Mouse (Mus musculus) T-helper 17 cell (primary cell): Measurements from ENCODE around the gene Ldlrad3.

Source experiments
- in situ Hi-C, 2 experiments: fragments of 300-600 bp; cut with MboI, MseI; formaldehyde crosslinking; loops; 1 replicate in 1 of 2; 2 replicates in 1 of 2; pipeline ENCODE4 v1.15.1; 2025; ENCODE audit warnings: high pct_unique_total_duplicates in 2 of 2

Ldlrad3 gene

DNA sequence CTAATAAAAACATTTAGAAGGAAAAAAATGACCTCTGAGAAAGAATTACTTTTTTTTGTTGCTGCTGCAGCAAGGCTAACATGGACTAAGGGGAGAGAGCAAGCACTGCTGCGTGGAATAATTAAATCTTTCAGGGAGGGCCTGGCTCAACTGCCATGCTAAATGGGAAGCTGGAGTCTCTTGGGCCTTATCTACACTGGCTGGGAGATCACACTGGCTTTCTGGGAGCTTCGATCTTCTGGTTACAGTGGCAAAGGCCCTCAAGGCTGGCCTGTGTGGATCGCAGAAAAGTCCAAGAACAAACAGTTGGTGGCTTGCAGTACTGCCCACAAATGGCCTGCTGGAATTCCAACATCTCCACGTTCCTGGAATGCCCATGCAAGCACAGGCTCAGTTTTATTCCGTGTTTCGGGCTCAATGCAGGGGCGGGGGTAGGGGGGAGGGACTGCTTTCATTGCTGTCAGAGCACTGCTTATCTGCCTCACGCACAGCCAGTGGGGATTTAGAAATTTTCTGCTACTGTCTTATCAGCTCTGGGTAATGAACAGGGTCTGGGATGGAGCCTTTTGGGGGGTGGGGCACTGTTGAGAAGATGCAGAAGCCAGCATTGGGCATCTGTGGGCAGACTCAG is 180.7 kb downstream of the Ldlrad3 start:
- in situ Hi-C loops: no loop called here

- in situ Hi-C loops: no loop called here
These were observed 182.4 kb downstream of the Ldlrad3 start for GRCm38 (mm10) chr2:102003776-102004264.

DNA sequence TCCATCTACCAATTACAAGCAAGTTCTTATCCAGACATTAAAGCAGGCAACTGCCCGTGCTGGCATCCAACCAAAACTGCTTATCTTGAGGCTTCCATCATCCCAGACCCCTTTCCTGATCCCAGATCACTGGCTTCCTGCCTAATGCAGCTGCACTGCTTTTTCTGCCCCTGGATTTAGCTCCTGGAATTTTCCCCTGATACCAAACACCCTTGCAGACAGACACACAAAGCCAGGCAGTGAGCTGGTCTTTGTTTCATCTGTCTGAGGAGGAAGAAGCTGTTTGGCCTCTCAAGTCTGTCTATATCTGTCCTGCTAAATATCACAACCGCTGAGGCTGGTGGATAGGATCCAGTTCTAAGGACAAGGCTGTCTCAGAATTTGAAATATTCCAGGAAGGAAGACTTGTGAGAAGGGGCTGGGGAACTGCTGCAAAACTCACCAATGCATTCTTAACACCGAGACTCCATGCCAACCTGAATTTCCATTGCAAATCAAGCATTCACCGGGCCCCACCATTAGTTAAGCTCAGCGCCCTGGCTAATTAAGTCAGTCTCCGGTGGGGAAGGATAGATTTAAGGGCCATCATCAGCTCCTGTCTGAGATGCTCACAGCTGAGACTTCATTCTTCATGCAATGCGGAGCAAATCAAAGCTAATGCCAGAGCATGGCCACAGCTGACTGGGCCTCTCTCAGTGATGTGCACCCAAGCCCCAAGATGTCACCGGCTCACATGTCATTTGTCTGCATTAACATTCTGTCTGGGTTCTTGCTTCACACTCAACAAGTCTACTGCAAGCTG is 183.0 kb downstream of the Ldlrad3 start:
- in situ Hi-C loops: no loop called here

DNA sequence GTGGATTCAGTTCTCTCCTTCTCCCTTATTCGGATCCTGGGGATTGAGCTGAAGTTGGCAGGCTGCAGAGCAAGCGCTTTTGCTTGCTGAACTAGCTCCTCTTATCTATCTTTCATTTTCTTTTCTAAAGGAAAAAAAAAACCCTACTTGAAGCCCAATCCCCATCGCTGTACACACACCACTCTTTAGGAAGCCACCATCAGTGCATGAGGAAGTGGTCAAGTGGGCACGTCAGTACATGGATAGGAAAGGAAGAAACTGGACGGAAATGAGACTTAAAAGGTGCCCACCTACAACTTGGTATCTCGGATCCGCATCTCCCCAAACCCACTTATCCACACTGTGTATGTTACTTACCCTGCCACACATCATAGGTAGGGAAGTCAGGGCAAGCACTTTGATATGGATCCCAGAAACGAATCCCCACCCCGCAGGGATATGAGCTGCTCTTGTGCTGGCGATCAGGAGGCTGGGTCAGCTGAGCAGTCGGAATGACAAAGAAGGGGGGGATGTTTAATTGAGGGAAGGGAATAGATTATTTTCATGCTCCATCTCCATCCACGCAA is 183.7 kb downstream of the Ldlrad3 start:
- in situ Hi-C loops: no loop called here

GRCm38 (mm10) chr2:102001661-102002060 is 184.5 kb downstream of the Ldlrad3 start:
- in situ Hi-C loops: no loop called here

GRCm38 (mm10) chr2:101998911-101999572 is 187.1 kb downstream of the Ldlrad3 start:
- in situ Hi-C loops: loop anchor here in 1 of 2 experiments (25.0 kb wide), 1 partner anchor 1688 kb away; no protein-coding TSS in a partner anchor

GRCm38 (mm10) chr2:101997013-101997412 is 189.2 kb downstream of the Ldlrad3 start:
- in situ Hi-C loops: loop anchor here in 1 of 2 experiments (25.0 kb wide), 1 partner anchor 1690 kb away; no protein-coding TSS in a partner anchor

DNA sequence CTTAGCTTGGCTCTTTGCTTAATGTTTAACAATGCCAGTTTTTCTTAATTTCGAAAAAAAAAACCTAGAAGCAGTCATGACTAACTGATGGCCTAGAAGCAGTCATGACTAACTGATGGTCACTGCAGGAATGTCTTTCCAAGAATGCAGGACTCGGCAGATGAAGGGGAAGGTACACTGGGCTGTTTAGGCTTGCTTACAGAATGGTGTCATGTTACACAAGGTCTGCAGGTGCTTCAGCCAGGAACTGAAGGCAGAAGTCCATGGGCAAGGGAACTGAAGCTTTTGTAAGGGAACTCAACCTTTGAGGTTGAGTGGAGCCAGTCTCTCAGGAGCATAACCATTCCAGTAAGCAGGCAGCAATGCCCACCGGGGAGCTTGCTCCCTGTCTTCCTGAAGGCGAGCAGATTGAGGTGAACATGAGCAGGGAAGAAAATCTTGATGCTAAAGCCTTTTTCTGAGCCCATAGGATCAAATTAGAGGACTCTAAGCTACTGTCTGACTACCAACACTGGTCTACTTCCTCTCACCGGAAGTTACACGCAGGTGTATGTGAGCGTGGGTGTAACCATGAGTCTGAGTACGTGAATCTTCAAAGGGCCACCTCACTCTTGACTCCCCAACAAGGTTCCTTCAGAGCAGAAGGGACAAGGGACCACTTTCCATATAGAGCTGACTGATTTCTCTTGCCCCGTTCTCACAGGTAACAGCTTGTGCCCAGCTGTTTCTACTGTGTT is 193.4 kb downstream of the Ldlrad3 start:
- in situ Hi-C loops: loop anchor here in 1 of 2 experiments (25.0 kb wide), 1 partner anchor 1695 kb away; no protein-coding TSS in a partner anchor

- in situ Hi-C loops: loop anchor here in 1 of 2 experiments (25.0 kb wide), 1 partner anchor 1696 kb away; no protein-coding TSS in a partner anchor
These were observed 194.5 kb downstream of the Ldlrad3 start for GRCm38 (mm10) chr2:101991726-101992125.

- in situ Hi-C loops: loop anchor here in 1 of 2 experiments (25.0 kb wide), 1 partner anchor 1701 kb away; no protein-coding TSS in a partner anchor
These were observed 199.7 kb downstream of the Ldlrad3 start for GRCm38 (mm10) chr2:101986344-101987087.

DNA sequence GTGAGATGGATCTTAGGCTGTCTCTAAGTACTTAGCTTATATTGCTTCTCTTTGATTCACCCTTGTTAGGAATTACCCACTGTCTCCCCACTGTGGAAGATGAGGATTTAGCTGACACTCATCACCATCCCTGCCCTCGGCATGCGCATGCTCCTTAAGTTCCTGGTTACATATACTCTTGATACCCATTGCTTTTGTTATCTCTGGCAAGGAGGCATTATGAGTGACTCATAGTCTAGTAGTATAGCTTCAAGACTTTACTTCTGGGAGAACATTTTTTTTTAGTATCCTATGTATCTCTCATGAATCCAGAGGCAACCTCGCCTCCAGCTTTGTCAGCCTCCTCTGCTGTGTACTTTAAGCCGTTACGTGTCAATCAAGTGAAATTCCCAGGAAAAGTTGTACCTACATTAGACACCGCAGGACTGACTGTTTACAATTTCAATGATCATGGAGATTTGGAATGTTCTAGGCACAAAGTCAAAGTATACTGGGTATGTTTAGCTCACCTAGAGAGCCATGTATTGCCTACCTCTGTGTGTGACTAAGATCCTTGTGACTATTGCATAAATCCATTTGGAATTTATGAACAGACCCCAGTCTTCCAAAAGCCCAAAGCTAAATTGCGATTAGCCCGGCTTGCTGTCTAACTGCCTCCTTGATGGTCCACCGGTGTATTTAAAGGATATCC is 202.2 kb downstream of the Ldlrad3 start:
- in situ Hi-C loops: loop anchor here (5.0 to 25.0 kb wide), 2 partner anchors 878 to 1703 kb away; no protein-coding TSS in a partner anchor

DNA sequence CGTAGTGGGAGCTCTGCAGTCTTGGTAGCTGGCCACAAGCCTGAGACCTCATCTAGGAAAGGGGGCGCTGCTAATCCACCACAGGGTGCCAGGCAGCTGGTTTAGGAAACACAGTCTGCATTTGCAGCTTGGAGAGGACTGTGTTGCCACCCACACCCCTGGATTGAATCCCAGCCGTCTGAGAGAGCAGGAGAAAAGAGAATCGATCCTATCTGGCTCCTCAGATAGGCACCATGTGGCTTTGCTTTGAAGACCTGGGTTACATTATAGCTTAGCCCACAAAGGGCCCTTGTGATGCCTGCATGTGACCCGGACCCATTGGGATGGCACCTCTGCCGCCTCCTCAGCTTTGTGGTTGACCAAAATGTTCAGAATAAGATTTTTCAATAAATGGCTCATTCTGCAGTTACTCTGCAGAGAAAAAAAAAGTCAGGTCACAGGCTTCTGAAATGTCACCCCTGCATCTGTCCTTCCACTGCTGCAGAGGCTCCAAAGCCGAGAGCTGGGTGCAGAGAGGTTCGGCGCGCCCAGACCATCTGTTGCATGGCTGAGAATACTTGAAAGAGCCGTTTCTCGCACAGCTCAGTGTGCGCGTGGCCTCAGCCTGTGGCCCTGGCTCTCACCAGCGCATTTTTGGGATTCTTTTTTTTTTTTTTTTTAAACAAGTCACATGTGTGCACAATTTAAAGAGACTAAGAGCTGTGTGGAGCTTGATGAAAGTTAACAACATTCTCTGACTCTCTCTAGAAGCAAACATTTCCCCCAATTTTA is 202.9 kb downstream of the Ldlrad3 start:
- in situ Hi-C loops: loop anchor here (5.0 to 25.0 kb wide), 2 partner anchors 879 to 1704 kb away; no protein-coding TSS in a partner anchor

DNA sequence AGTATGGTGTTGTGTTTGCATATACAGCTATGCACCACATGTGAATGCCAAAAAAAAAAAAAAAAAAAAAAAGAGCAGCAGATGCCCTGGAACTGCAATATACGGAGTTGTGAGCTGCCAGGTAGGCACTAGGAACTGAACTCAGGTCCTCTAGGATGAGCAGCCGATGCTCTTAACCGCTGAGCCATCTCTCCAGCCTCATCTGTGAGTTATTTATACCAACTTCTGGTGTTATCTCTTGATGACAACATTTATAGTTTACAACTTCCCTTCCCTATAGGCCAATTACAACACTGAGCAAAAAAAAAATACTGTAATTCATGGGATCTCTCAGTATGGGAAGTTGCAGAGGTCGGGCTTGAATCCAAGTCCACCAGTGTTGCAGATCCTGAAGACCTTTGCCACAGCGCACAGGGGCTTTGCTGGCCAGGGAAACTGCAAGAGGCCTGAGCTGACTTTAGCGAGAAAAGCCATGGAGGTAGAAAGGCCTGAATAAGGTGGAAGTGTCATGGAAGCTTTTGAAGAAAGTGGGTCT is 204.2 kb downstream of the Ldlrad3 start:
- in situ Hi-C loops: loop anchor here (5.0 to 25.0 kb wide), 2 partner anchors 880 to 1705 kb away; no protein-coding TSS in a partner anchor

DNA sequence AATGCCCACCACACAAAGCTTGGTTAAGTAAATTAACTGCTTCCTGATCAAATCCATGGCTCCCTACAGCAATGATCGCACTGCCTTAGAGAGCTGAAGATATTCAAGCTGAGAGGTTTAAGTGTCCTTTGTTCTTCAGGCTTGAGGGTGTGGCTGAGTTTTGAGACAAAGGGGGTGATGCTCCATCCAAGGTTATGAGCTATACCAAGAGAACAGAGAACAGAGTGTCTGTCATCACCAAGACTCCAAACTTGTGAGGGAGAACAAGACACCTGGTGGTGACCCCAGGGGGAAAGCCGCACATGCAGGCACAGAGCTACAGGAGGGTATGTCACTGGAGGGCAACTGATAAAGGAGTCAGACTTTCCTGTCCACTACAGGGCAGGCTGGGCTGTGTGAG is 205.0 kb downstream of the Ldlrad3 start:
- in situ Hi-C loops: loop anchor here (5.0 to 25.0 kb wide), 2 partner anchors 881 to 1706 kb away; no protein-coding TSS in a partner anchor

DNA sequence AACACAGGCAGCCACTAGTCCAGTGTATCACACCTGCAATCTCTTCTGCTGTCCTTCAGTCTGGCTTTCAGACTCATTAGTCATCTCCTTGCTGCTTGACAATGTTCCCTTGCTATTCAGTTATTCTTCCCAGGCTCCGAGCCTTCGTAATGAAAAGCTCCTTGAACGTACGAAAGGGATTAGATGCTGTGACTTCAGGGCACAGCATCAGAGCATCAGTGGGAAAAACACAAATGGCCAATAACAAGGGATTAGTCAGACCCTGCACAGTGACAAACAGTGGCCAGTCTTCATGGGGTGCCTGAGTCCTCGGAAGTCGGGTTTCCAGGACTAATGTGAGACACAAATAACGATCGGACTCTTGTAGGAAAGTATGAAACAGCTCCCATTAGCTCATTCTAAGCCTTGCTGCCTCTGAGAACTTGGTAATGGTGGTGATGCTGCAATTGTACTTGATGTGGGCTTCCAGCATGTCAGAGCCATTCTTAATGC is 205.7 kb downstream of the Ldlrad3 start:
- in situ Hi-C loops: loop anchor here (5.0 to 25.0 kb wide), 2 partner anchors 882 to 1707 kb away; no protein-coding TSS in a partner anchor

DNA sequence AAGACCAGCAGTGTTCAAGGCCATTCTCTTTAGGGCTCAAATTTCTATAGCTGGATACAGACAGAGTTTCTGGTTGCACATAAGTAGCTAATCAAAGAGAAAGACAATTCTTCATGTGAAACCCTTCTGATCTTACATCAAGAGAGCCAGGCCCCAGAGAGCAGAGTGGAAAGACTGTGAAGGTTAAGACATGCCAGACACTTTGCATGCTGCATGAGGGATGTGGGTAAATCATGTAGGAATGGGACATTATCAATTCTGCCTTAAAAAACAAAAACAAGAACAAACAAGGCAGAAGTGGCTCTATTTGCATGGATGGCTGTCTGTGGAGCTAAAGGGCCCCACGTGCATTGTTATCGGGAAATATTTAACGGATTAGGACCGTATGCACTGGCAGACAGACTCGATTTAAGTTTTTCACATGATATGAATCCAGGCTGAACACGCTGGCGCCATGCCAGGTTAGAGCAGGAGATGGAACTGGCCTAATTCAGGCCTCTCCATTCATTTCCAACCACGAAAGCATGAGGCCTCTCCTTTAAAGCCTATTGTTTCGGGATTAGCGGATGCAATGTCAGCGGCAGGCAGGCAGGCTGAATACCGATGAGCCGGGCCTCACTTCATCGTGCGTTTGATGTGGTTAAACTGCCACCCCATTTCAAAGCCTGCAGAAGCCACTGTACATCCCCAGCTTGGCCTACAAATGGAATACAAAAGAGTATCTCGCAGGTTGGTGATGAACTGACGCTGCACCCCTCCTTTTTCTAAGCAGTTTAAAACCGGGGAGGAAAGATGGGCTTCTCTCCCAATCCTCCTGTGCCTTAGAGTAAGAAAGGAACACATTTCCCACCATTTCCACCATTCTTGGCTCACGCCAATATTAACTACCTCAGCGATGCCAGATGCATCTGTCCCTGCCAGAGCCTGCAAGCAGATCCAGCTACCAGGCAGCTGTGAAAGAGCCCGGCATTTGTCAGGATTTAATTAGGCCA is 207.4 kb downstream of the Ldlrad3 start:
- in situ Hi-C loops: loop anchor here in 1 of 2 experiments (25.0 kb wide), 1 partner anchor 1708 kb away; no protein-coding TSS in a partner anchor
